Mouse (Mus musculus) heart, embryonic 13.5 days (tissue): Measurements from ENCODE around the gene Clock. TPM values are rescaled to one million over a fixed set of nuclear protein-coding genes. Genes with fewer than 3 reads are reported as not detected.

Source experiments
- ATAC-seq: fragments of 200-750 bp; cut with Nextera tagmentation; 2 replicates; pipeline ENCODE4 v1.8.0; 2017; ENCODE audit warnings: moderate TSS enrichment; ENCODE audit not compliant: insufficient number of reproducible peaks, low FRiP score, low TSS enrichment; ENCODE audit errors: extremely low read depth
- H3K27ac ChIP-seq: fragments of 300-500 bp; sonication (generic); replicated peaks from 2 replicates; pipeline ENCODE4 v1.5.1; 2015; ENCODE audit warnings: moderate library complexity, mild to moderate bottlenecking, inconsistent platforms
- H3K27me3 ChIP-seq: fragments of 300-500 bp; sonication (generic); replicated peaks from 2 replicates; pipeline ENCODE4 v1.6.1; 2015; ENCODE audit warnings: mild to moderate bottlenecking, inconsistent platforms
- H3K36me3 ChIP-seq: fragments of 300-500 bp; sonication (generic); 2 replicates; pipeline ENCODE4 v1.6.1; 2015; ENCODE audit warnings: mild to moderate bottlenecking, inconsistent platforms
- H3K4me1 ChIP-seq: fragments of 300-500 bp; sonication (generic); 2 replicates; pipeline ENCODE4 v1.6.1; 2015; ENCODE audit warnings: inconsistent platforms
- H3K4me2 ChIP-seq: fragments of 300-500 bp; sonication (generic); 2 replicates; pipeline ENCODE4 v1.6.1; 2015; ENCODE audit warnings: inconsistent platforms, mild to moderate bottlenecking, moderate library complexity
- H3K4me3 ChIP-seq: fragments of 300-500 bp; sonication (generic); 2 replicates; pipeline ENCODE4 v1.5.1; 2015; ENCODE audit warnings: moderate library complexity, mild to moderate bottlenecking, inconsistent platforms
- H3K9ac ChIP-seq: fragments of 300-500 bp; sonication (generic); 2 replicates; pipeline ENCODE4 v1.6.1; 2015; ENCODE audit warnings: inconsistent platforms, mild to moderate bottlenecking, moderate library complexity
- H3K9me3 ChIP-seq: fragments of 300-500 bp; sonication (generic); 2 replicates; pipeline ENCODE4 v1.6.1; 2016; ENCODE audit warnings: inconsistent platforms
- WGBS: fragments of 180-500 bp; shearing (Covaris S2); methylation state at CpG from one replicate; pipeline ENCODE4 v1.1.7; 2015; ENCODE audit warnings: mixed read lengths; 5-methylcytosine and 5-hydroxymethylcytosine counted together
- polyA plus RNA-seq: library from polyadenylated mRNA; unstranded; fragments of >200 nt; fragmentation: Nextera tagmentation; extraction: Ambion mirVana; gene quantifications from 2 replicates; pipeline ENCODE4 v1.2.1, GENCODE M21; 2015

The Clock gene
- polyA plus RNA-seq, 1 experiment from 2014 or later, result 8.3 TPM

DNA sequence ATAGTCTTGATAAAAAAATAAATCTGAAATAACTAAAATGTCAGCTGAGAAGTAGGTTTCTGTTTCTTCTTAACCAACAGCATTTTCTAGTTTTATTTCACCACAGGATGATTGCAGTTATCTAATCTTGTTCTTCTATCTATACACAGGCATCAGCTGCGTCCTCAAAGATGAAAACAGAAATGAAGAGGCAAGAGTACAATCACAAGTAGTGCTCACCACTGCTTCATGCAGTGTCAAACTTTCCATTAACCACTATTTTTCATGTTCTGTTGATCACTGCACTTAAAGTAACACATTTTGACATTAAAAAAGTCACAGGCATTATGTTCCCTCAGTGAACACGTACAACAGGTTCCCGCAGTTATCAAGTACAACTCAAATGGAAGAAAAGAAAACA, 53.6 kb downstream of the Clock start:
- H3K36me3 ChIP-seq, result peaks cover 29% of the 10 kb centered on the region
- no peaks in the 10 kb centered on the region for H3K9me3 ChIP-seq
- no peak overlapping the region for H3K9ac ChIP-seq
- no peaks in the 10 kb centered on the region for H3K4me1 ChIP-seq
- no peaks in the 10 kb centered on the region for H3K27me3 ChIP-seq
- no peak overlapping the region for H3K27ac ChIP-seq
- 82% methylated on average over 3 of the region's 3 CpGs for WGBS
- H3K4me2 ChIP-seq, result no peak overlapping the region
- no peak overlapping the region for H3K4me3 ChIP-seq
- no peak for ATAC-seq

DNA sequence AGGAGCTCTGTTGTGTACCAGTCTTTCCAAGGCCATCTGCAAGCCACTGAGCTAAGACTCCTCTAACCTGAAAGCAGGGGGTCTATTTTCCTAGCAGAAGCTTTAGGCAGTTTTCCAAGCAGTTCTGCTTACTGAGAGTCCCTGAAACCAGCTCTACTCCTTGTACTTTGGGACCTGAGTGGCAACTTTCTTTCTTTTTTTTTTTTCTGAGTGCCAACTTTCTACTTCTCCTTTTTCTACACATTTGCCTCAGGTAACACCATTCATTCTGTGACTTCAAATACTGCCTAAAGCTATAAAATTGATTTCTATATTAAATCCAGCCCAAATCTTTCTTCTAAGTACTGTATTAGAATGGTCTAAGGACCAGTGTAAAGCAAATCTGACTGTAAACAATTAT, 58.1 kb downstream of the Clock start:
- no peaks in the 10 kb centered on the region for H3K27me3 ChIP-seq
- no peak overlapping the region for H3K4me3 ChIP-seq
- H3K4me1 ChIP-seq, result no peaks in the 10 kb centered on the region
- H3K9ac ChIP-seq, result no peak overlapping the region
- H3K27ac ChIP-seq, result no peak overlapping the region
- H3K9me3 ChIP-seq, result no peaks in the 10 kb centered on the region
- ATAC-seq, result no peak
- H3K4me2 ChIP-seq, result no peak overlapping the region
- H3K36me3 ChIP-seq, result peaks cover 35% of the 10 kb centered on the region

DNA sequence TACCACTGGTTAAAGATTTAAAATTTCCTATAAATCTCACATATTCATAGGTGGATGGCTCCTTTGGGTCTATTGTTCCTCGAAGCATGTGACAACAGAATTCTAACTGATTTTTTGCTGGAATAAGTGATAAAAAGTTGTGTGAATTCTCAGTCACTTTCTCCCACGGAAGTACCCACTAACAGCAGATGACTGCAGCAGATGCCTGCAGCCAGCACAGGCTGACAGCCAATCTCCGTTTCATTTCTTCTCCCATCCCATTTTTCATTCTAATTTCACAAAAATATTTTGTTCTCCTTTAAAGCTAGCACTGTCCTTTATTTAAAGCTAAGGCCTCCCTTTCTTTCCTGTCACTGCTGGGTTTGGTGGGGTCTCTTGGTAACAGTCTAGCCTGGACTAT, 59.2 kb downstream of the Clock start:
- no peaks in the 10 kb centered on the region for H3K9me3 ChIP-seq
- H3K27ac ChIP-seq, result no peak overlapping the region
- WGBS, result 83% methylated on average over 3 of the region's 3 CpGs
- ATAC-seq, result no peak
- H3K27me3 ChIP-seq, result no peaks in the 10 kb centered on the region
- no peak overlapping the region for H3K4me2 ChIP-seq
- no peak overlapping the region for H3K4me3 ChIP-seq
- peaks cover 41% of the 10 kb centered on the region for H3K36me3 ChIP-seq
- H3K4me1 ChIP-seq, result no peaks in the 10 kb centered on the region
- no peak overlapping the region for H3K9ac ChIP-seq

DNA sequence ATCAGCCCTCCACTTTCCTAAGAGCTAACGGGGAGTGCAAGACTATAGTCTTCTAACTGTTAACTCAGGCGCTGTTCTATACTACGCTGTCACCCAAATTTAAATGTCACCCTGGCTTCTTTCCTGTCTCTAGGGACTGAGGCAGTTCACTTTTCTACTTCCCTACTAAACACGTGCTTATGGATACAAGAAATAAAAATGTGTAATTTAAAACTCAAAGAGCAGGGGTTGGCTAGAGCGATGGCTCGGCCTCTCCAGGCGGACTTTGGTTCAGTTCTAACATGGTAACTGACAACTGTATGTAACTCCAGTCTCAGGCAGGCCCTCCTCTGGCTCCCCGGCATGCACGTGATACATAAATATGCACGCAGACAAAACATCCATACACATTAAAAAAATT, 60.2 kb downstream of the Clock start:
- 91% methylated on average over 10 of the region's 10 CpGs for WGBS
- Histone ChIP-seq H3K4me1 (no peaks in the 10 kb centered on the region), H3K4me2 (no peak overlapping the region), H3K36me3 (peaks cover 48% of the 10 kb centered on the region), H3K9ac (no peak overlapping the region), H3K9me3 (no peaks in the 10 kb centered on the region), H3K4me3 (no peak overlapping the region), H3K27ac (no peak overlapping the region), H3K27me3 (no peaks in the 10 kb centered on the region)
- no peak for ATAC-seq

DNA sequence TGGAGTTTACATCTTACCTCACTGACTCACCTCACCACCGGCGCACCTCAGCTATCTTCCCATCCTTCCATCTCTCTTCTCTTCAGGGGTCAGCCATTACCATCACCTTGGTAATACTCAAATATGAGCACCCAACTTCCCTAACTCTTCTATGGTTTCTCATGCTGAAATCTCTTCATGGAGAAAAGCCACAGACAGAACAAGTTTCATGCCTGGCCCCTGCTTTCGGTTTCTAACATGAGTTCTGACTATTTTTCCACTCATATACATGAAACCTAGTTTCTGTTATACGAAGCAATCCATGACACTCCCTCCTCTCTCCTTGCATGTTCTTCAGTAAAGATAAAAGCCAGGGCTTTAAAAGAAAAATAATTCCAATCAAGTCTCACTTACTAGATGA, 60.7 kb downstream of the Clock start:
- Histone ChIP-seq H3K4me1 (no peaks in the 10 kb centered on the region), H3K27ac (no peak overlapping the region), H3K9ac (no peak overlapping the region), H3K4me2 (no peak overlapping the region), H3K4me3 (no peak overlapping the region), H3K9me3 (no peaks in the 10 kb centered on the region), H3K36me3 (peaks cover 50% of the 10 kb centered on the region), H3K27me3 (no peaks in the 10 kb centered on the region)
- ATAC-seq, result no peak
- 95% methylated on average over 4 of the region's 4 CpGs for WGBS

DNA sequence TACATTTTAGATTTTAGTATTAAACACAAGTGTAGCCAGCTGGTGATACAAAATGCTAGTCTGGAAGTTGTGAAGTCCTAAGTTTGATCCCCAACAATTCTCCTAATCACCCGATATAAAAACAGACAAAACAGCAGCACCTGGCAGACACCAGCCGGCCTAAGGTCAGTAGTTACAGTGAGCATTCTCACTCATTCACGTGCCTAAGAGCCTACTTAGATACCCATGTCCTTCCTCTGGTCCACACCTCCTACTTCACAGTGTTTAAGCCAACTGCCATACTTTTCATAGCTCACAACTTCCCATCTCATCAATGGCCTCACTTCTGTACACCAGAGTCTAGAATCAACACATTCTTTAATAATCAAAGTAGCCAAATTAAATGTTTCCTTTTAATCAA, 61.3 kb downstream of the Clock start:
- Histone ChIP-seq H3K9ac (no peak overlapping the region), H3K4me2 (no peak overlapping the region), H3K9me3 (no peaks in the 10 kb centered on the region), H3K4me1 (no peaks in the 10 kb centered on the region), H3K27ac (no peak overlapping the region), H3K36me3 (peaks cover 49% of the 10 kb centered on the region), H3K4me3 (no peak overlapping the region), H3K27me3 (no peaks in the 10 kb centered on the region)
- 81% methylated on average over 3 of the region's 3 CpGs for WGBS
- no peak for ATAC-seq

DNA sequence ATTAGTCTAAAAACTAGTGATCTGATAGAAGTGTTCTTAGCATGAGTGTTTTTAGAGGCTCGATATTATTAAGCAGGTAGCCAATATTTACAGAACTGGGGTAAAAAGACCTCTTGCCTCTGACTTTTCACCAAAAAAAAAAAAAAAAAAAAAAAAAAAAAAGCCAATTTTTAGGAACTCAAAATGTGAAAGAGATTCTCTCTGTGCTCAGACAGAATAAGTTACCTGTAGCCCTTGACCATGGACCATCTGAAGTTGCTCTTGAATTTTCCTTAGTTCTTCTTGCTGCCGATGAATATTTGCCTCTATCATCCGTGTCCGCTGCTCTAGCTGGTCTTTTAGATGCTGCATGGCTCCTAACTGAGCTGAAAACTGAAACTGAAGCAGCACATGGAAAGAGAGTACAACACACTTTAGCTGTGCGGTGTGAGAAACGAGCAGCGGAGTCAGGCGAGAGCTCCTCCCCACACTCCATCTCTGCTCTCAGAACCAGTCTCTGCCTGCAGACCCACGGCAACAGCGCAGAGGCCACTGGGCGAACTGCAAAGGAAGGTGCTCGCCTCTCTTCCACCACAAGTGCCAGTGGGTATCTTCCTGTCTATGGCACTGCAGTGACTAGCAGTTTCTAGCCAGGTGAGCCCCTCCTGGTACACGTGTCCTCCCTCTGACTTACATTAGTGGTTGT, 73.3 kb downstream of the Clock start:
- peaks cover 75% of the 10 kb centered on the region for H3K36me3 ChIP-seq
- 86% methylated on average over 13 of the region's 13 CpGs for WGBS

DNA sequence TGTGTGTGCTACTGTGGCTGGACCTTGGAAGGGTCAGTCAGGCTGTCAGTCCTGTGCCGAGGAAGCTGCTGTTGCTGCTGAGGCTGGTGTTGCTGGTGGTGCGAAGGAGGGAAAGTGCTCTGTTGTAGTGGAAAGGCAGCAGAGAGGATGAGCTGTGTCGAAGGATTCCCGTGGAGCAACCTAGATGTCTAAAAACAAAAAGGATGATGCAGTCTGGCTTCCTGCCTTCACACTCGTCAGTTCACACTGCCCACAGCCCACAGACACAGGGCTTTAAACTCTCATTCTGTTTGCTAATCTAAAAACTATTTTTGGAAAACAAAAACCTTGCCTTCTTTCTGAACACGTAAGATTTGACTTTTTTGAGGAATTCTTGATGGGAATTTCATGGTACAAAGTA, 87.9 kb downstream of the Clock start:
- 43% methylated on average over 6 of the region's 6 CpGs for WGBS
- Histone ChIP-seq H3K4me1 (peaks cover 9% of the 10 kb centered on the region), H3K9me3 (no peaks in the 10 kb centered on the region), H3K4me2 (no peak overlapping the region), H3K36me3 (peaks cover 31% of the 10 kb centered on the region), H3K4me3 (no peak overlapping the region), H3K27ac (no peak overlapping the region), H3K9ac (no peak overlapping the region), H3K27me3 (no peaks in the 10 kb centered on the region)
- no peak for ATAC-seq

More for the DNA sequence above, 73.3 kb downstream of the Clock start:
- H3K4me3 ChIP-seq, result no peak overlapping the region
- no peaks in the 10 kb centered on the region for H3K27me3 ChIP-seq
- H3K9ac ChIP-seq, result no peak overlapping the region
- no peak overlapping the region for H3K4me2 ChIP-seq
- no peaks in the 10 kb centered on the region for H3K9me3 ChIP-seq
- ATAC-seq, result no peak
- H3K4me1 ChIP-seq, result no peaks in the 10 kb centered on the region
- H3K27ac ChIP-seq, result no peak overlapping the region

DNA sequence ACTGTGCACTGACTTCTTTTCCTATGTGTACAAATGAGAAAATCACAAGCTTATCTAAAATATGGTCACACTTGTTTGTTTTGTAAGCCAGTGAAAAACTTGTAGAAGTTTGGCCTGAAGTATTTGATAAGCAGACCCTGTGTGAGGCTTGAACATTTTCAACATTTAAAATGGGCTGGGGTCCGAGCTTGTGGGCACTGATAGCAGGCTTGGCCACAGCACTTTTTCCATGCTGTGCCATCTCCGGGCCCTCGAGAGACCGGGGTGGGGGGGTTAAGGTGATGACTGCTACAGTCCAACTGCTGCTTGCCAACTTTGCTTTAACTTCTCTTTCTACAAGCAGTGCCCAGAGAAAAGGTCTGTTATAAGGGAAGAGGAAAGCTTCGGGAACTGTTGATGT, 96.5 kb downstream of the Clock start:
- 0 out of 2 replicates have a peak, but pooled peaks cover 2% of the 10 kb centered on the region for H3K4me1 ChIP-seq
- peaks cover 91% of the 10 kb centered on the region for H3K36me3 ChIP-seq
- H3K27ac ChIP-seq, result no peak overlapping the region
- no peaks in the 10 kb centered on the region for H3K9me3 ChIP-seq
- H3K4me2 ChIP-seq, result no peak overlapping the region
- WGBS, result 72% methylated on average over 5 of the region's 5 CpGs
- ATAC-seq, result no peak
- H3K9ac ChIP-seq, result no peak overlapping the region
- no peaks in the 10 kb centered on the region for H3K27me3 ChIP-seq
- H3K4me3 ChIP-seq, result no peak overlapping the region

DNA sequence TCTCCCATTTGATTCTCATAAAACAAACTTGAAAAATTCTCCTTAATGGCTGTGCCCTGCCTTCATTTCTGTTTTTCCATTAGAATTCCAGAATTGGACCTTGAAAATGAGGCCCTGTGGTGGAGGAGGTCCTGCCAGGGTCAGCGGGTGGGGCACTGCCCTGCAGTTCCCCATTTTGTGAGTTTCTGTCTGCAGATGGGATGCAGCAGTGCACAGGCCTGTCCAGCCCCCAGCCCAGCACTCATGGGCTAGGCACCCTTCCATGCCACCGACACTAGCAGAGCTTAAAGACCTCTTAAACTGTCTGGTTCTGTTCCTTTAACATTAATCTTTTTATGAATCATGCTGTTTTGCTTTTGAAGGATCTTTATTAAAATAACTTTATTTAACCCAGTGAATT, 98.7 kb downstream of the Clock start:
- no peak for ATAC-seq

DNA sequence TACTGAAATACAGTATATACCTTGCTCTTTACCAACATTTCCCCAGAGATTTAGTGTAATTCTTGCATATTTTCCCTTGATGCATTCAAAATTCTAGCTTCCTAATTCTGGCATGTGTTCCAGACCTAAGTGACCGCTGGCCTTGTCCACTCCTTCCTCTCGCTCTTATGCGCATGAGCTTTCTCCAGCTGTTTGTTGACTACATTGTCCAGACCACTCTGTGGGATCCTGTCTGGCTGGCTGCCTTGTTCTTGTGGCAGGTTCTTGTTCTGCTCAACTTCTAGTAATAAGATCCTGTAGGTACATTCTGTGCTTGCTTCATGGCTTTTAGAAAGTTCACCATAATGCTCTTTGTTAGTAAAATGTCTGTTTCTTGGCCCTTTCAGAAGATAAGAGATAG, 101.4 kb downstream of the Clock start:
- 63% methylated on average over 3 of the region's 3 CpGs for WGBS

More for the DNA sequence above, 98.7 kb downstream of the Clock start:
- Histone ChIP-seq H3K27ac (no peak overlapping the region), H3K4me2 (no peak overlapping the region), H3K36me3 (peaks cover 90% of the 10 kb centered on the region), H3K27me3 (no peaks in the 10 kb centered on the region), H3K4me1 (0 out of 2 replicates have a peak, but pooled peaks cover 5% of the 10 kb centered on the region), H3K4me3 (no peak overlapping the region), H3K9ac (no peak overlapping the region), H3K9me3 (no peaks in the 10 kb centered on the region)
- 91% methylated on average over 2 of the region's 2 CpGs for WGBS

DNA sequence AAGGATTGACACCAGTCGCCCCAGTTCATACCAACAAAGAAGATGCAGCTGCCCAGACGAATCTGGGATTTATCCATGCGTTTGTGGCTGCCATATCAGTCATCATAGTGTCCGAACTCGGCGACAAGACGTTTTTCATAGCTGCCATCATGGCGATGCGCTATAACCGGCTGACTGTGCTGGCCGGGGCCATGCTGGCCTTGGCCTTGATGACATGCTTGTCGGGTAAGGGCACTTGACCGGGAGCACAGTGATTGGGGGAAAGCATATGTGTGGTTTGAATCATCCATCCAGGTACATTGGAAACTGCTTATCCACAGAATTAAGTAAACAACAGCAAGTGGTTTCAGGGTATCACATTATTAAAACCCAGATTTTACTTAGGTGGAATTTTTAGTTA, 105.2 kb downstream of the Clock start:
- no peak overlapping the region for H3K4me2 ChIP-seq
- ATAC-seq, result no peak
- WGBS, result 85% methylated on average over 13 of the region's 13 CpGs
- H3K9ac ChIP-seq, result no peak overlapping the region
- peaks cover 75% of the 10 kb centered on the region for H3K36me3 ChIP-seq
- no peak overlapping the region for H3K4me3 ChIP-seq
- H3K27ac ChIP-seq, result no peak overlapping the region
- H3K27me3 ChIP-seq, result no peaks in the 10 kb centered on the region
- H3K4me1 ChIP-seq, result peaks cover 15% of the 10 kb centered on the region
- no peaks in the 10 kb centered on the region for H3K9me3 ChIP-seq

More for the DNA sequence above, 101.4 kb downstream of the Clock start:
- no peak for ATAC-seq
- no peaks in the 10 kb centered on the region for H3K27me3 ChIP-seq
- no peak overlapping the region for H3K9ac ChIP-seq
- H3K4me3 ChIP-seq, result no peak overlapping the region
- peaks cover 87% of the 10 kb centered on the region for H3K36me3 ChIP-seq
- H3K4me2 ChIP-seq, result no peak overlapping the region
- H3K9me3 ChIP-seq, result no peaks in the 10 kb centered on the region
- 0 out of 2 replicates have a peak, but pooled peaks cover 5% of the 10 kb centered on the region for H3K4me1 ChIP-seq
- no peak overlapping the region for H3K27ac ChIP-seq
